19 mouse cellular contexts compared by ENCODE assay signal in the genomic region with DNA sequence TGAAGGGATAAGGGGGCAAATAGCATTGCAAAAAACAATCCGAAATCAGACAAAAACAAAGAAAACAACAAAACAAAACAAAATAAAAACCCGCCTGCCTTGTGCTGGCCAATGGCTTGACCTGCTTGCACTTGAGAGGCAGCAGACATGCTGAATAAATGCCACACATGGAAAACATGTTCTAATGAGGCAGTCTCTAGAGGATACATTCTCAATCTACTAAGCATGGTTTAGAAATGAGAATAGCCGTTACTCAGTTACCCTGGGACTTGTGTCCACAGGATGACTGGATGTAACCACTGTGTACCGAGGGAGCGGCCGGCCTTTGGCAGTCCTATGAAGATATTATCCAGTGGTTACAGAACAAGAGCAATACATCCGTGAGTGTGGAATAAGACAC. TPM values are rescaled to one million over a fixed set of nuclear protein-coding genes. Genes with fewer than 3 reads are reported as not detected.
DNase-seq lines count a peak whose midpoint lies in the region; ATAC-seq and TF ChIP-seq lines count a peak whose summit lies in the region.
"Had no signal": no experiment of that assay in that cellular context is flagged by ENCODE, and none has a peak within 500 bp of the region (broad histone marks: within the 10 kb centered on the region; RNA-seq: fewer than 3 reads in every experiment).

No protein-coding gene starts in this region.

- no peak overlapping the region for H3K27ac ChIP-seq in forebrain, embryonic 12.5 days
- H3K27ac ChIP-seq in forebrain, embryonic 14.5 days (ENCODE audit: low read depth, low read length), result no peak overlapping the region
- no peak overlapping the region for H3K27ac ChIP-seq in midbrain, embryonic 11.5 days (ENCODE audit: low read depth, low read length)
- H3K27ac ChIP-seq in midbrain, postnatal 0 days (ENCODE audit: low read depth, low read length), result no peak overlapping the region
- H3K27ac ChIP-seq: embryonic facial prominence, embryonic 10.5 days; embryonic facial prominence, embryonic 12.5 days; forebrain, embryonic 15.5 days had no signal

- no peak overlapping the region for H3K4me3 ChIP-seq in forebrain, embryonic 12.5 days (replicated peaks)
- no peak overlapping the region for H3K4me3 ChIP-seq in forebrain, embryonic 14.5 days (ENCODE audit: low read depth, low read length)
- H3K4me3 ChIP-seq in midbrain, embryonic 11.5 days (ENCODE audit: low read depth, low read length), result no peak overlapping the region
- no peak overlapping the region for H3K4me3 ChIP-seq in midbrain, postnatal 0 days (ENCODE audit: low read depth, low read length)
- H3K4me3 ChIP-seq: embryonic facial prominence, embryonic 10.5 days; embryonic facial prominence, embryonic 12.5 days; forebrain, embryonic 15.5 days had no signal

- DNase-seq in forebrain, embryonic 14.5 days (ENCODE audit: low spot score), result no peak
- peak; percentile 51 for DNase-seq in midbrain, embryonic 11.5 days (ENCODE audit: low spot score, missing footprints)
- DNase-seq in midbrain, postnatal 0 days (ENCODE audit: low spot score), result no peak
- DNase-seq in retina, postnatal 1 day, result peak; percentile 12
- DNase-seq in thymus, postnatal 25 days, result no peak
- DNase-seq: adrenal gland, adult 2 months; adrenal gland, postnatal 14 days; adrenal gland, postnatal 36 days; cerebellum, adult 11-12 months; cerebellum, adult 2 months; cerebellum, adult 9-10 months; cerebellum, postnatal 10 days; cerebellum, postnatal 25 days; forebrain, postnatal 0 days had no signal

- H3K9ac ChIP-seq in forebrain, embryonic 12.5 days, result no peak overlapping the region
- H3K9ac ChIP-seq in forebrain, embryonic 14.5 days (ENCODE audit: low read length), result no peak overlapping the region
- no peak overlapping the region for H3K9ac ChIP-seq in midbrain, embryonic 11.5 days (ENCODE audit: low read length)
- no peak overlapping the region for H3K9ac ChIP-seq in midbrain, postnatal 0 days (replicated peaks; ENCODE audit: low read length, poor library complexity, severe bottlenecking)
- H3K9ac ChIP-seq: embryonic facial prominence, embryonic 12.5 days; forebrain, embryonic 15.5 days; forebrain, postnatal 0 days had no signal

- 67% methylated on average over 7 of the region's 7 CpGs for WGBS in forebrain, embryonic 12.5 days
- 73% methylated on average over 7 of the region's 7 CpGs for WGBS in forebrain, embryonic 14.5 days
- 85% methylated on average over 7 of the region's 7 CpGs for WGBS in midbrain, embryonic 11.5 days
- 72% methylated on average over 7 of the region's 7 CpGs for WGBS in midbrain, postnatal 0 days

- peak; percentile 49; the same call in 1 of the 2 replicates for ATAC-seq in forebrain, embryonic 12.5 days (ENCODE audit: low FRiP score)
- no peak for ATAC-seq in forebrain, embryonic 14.5 days
- no peak for ATAC-seq in midbrain, embryonic 11.5 days (ENCODE audit: low FRiP score)
- ATAC-seq in midbrain, postnatal 0 days (ENCODE audit: low FRiP score), result no peak
- ATAC-seq: forebrain, embryonic 15.5 days; forebrain, postnatal 0 days had no signal

- no peak for TF ChIP-seq CTCF in midbrain, postnatal 0 days (IDR thresholded peaks at IDR 0.05)

- peaks cover 8% of the 10 kb centered on the region for H3K4me1 ChIP-seq in forebrain, embryonic 12.5 days
- no peaks in the 10 kb centered on the region for H3K4me1 ChIP-seq in forebrain, embryonic 14.5 days (ENCODE audit: control insufficient read depth, insufficient read depth, low read length)
- H3K4me1 ChIP-seq in midbrain, embryonic 11.5 days (ENCODE audit: control insufficient read depth, insufficient read depth, low read length), result no peaks in the 10 kb centered on the region
- H3K4me1 ChIP-seq in midbrain, postnatal 0 days (ENCODE audit: insufficient read depth, low read length), result no peaks in the 10 kb centered on the region
- H3K4me1 ChIP-seq: embryonic facial prominence, embryonic 12.5 days had no signal

- H3K36me3 ChIP-seq in forebrain, embryonic 12.5 days (replicated peaks), result no peaks in the 10 kb centered on the region
- H3K36me3 ChIP-seq in forebrain, embryonic 14.5 days (ENCODE audit: control insufficient read depth, insufficient read depth, low read length), result no peaks in the 10 kb centered on the region
- H3K36me3 ChIP-seq in midbrain, embryonic 11.5 days (ENCODE audit: control insufficient read depth, insufficient read depth, low read length), result no peaks in the 10 kb centered on the region
- no peaks in the 10 kb centered on the region for H3K36me3 ChIP-seq in midbrain, postnatal 0 days (ENCODE audit: insufficient read depth, low read length)
- H3K36me3 ChIP-seq: embryonic facial prominence, embryonic 10.5 days; embryonic facial prominence, embryonic 12.5 days; forebrain, embryonic 15.5 days had no signal

- H3K4me2 ChIP-seq in forebrain, embryonic 12.5 days, result no peak overlapping the region
- H3K4me2 ChIP-seq in forebrain, embryonic 14.5 days (ENCODE audit: low read length), result no peak overlapping the region
- no peak overlapping the region for H3K4me2 ChIP-seq in midbrain, embryonic 11.5 days
- H3K4me2 ChIP-seq in midbrain, postnatal 0 days (ENCODE audit: low read depth, low read length, poor library complexity, severe bottlenecking), result no peak overlapping the region
- H3K4me2 ChIP-seq: embryonic facial prominence, embryonic 12.5 days; forebrain, embryonic 15.5 days had no signal

- H3K9me3 ChIP-seq in forebrain, embryonic 12.5 days, result no peaks in the 10 kb centered on the region
- H3K9me3 ChIP-seq in forebrain, embryonic 14.5 days (replicated peaks; ENCODE audit: control insufficient read depth, low read length), result no peaks in the 10 kb centered on the region
- no peaks in the 10 kb centered on the region for H3K9me3 ChIP-seq in midbrain, embryonic 11.5 days (ENCODE audit: control insufficient read depth, low read length)
- no peaks in the 10 kb centered on the region for H3K9me3 ChIP-seq in midbrain, postnatal 0 days (ENCODE audit: low read length)
- H3K9me3 ChIP-seq: embryonic facial prominence, embryonic 10.5 days; embryonic facial prominence, embryonic 12.5 days; forebrain, embryonic 15.5 days had no signal

- H3K27me3 ChIP-seq in forebrain, embryonic 12.5 days, result no peaks in the 10 kb centered on the region
- H3K27me3 ChIP-seq in forebrain, embryonic 14.5 days (replicated peaks; ENCODE audit: control insufficient read depth, insufficient read depth, low read length), result no peaks in the 10 kb centered on the region
- no peaks in the 10 kb centered on the region for H3K27me3 ChIP-seq in midbrain, embryonic 11.5 days (ENCODE audit: control insufficient read depth, insufficient read depth, low read length)
- no peaks in the 10 kb centered on the region for H3K27me3 ChIP-seq in midbrain, postnatal 0 days (ENCODE audit: insufficient read depth, low read length)
- H3K27me3 ChIP-seq: forebrain, embryonic 15.5 days had no signal

RNA-seq across cellular contexts. Expression of gene Ptprm, which starts 33.9 kb away (rescaled TPM):
- polyA plus RNA-seq in forebrain, embryonic 12.5 days (2016; fragmentation: Nextera tagmentation; extraction: Ambion mirVana), result 7.4 and 8.8 TPM in 2 replicates
- polyA plus RNA-seq in forebrain, embryonic 14.5 days (2014; fragmentation: Nextera tagmentation; extraction: Ambion mirVana), result 8.0 and 9.8 TPM in 2 replicates
- polyA plus RNA-seq in midbrain, embryonic 11.5 days (2014; fragmentation: Nextera tagmentation; extraction: Ambion mirVana), result 8.9 and 9.0 TPM in 2 replicates
- 43.5 and 45.4 TPM in 2 replicates for total RNA-seq in midbrain, postnatal 0 days (2014; rRNA removed)
- polyA plus RNA-seq in midbrain, postnatal 0 days (2015; fragmentation: Nextera tagmentation; extraction: Ambion mirVana), result 15.9 and 18.3 TPM in 2 replicates
- total RNA-seq: MEL had no signal

Comparison
In these comparisons a context has a peak if more than half of its experiments do, and no peak if none do; other contexts are left out.
1. DNase-seq: peak in midbrain, embryonic 11.5 days (single experiment) and retina, postnatal 1 day (single experiment); none in forebrain, embryonic 14.5 days (single experiment), midbrain, postnatal 0 days (single experiment) and thymus, postnatal 25 days (single experiment).